Comparison of ENCODE assay signal across 32 mouse cellular contexts in genomic region chr10:101486504-101486903, GRCm38 (mm10).
"Had no signal": no experiment of that assay in that cellular context is flagged by ENCODE, and none has a peak within 500 bp of the region (broad histone marks: within the 10 kb centered on the region; RNA-seq: fewer than 3 reads in every experiment).

No protein-coding gene starts in this region.

- H3K27me3 ChIP-seq: limb, embryonic 12.5 days; limb, embryonic 13.5 days; limb, embryonic 15.5 days; liver, embryonic 12.5 days; liver, embryonic 13.5 days; liver, embryonic 15.5 days; lung, embryonic 15.5 days; megakaryocyte, embryonic 14.5 days; midbrain, embryonic 12.5 days; midbrain, embryonic 13.5 days; midbrain, embryonic 15.5 days; neural tube, embryonic 12.5 days had no signal

- H3K36me3 ChIP-seq: limb, embryonic 10.5 days; limb, embryonic 12.5 days; limb, embryonic 13.5 days; limb, embryonic 15.5 days; liver, embryonic 12.5 days; liver, embryonic 13.5 days; liver, embryonic 15.5 days; lung, embryonic 15.5 days; midbrain, embryonic 10.5 days; midbrain, embryonic 12.5 days; midbrain, embryonic 13.5 days; midbrain, embryonic 15.5 days; neural tube, embryonic 12.5 days had no signal

- H3K9ac ChIP-seq: limb, embryonic 12.5 days; limb, embryonic 13.5 days; limb, embryonic 15.5 days; liver, embryonic 12.5 days; liver, embryonic 13.5 days; liver, embryonic 14.5 days; liver, embryonic 15.5 days; lung, embryonic 14.5 days; lung, embryonic 15.5 days; midbrain, embryonic 12.5 days; midbrain, embryonic 13.5 days; midbrain, embryonic 15.5 days; neural tube, embryonic 12.5 days had no signal

- H3K27ac ChIP-seq: left cerebral cortex, adult 2 months; limb, embryonic 10.5 days; limb, embryonic 12.5 days; limb, embryonic 13.5 days; limb, embryonic 15.5 days; liver, embryonic 12.5 days; liver, embryonic 13.5 days; liver, embryonic 14.5 days; liver, embryonic 15.5 days; lung, embryonic 15.5 days; macrophage; midbrain, embryonic 10.5 days; midbrain, embryonic 12.5 days; midbrain, embryonic 13.5 days; midbrain, embryonic 15.5 days; neural tube, embryonic 12.5 days had no signal

- H3K4me3 ChIP-seq: left cerebral cortex, adult 2 months; limb, embryonic 10.5 days; limb, embryonic 12.5 days; limb, embryonic 13.5 days; limb, embryonic 15.5 days; liver, embryonic 12.5 days; liver, embryonic 13.5 days; liver, embryonic 15.5 days; lung, embryonic 15.5 days; megakaryocyte, embryonic 14.5 days; midbrain, embryonic 10.5 days; midbrain, embryonic 12.5 days; midbrain, embryonic 13.5 days; midbrain, embryonic 15.5 days; myocyte; neural tube, embryonic 12.5 days had no signal

- H3K4me1 ChIP-seq: limb, embryonic 10.5 days; limb, embryonic 12.5 days; limb, embryonic 13.5 days; limb, embryonic 15.5 days; liver, embryonic 12.5 days; liver, embryonic 13.5 days; liver, embryonic 15.5 days; lung, embryonic 15.5 days; megakaryocyte, embryonic 14.5 days; midbrain, embryonic 10.5 days; midbrain, embryonic 12.5 days; midbrain, embryonic 13.5 days; midbrain, embryonic 15.5 days; neural tube, embryonic 12.5 days had no signal

- H3K4me2 ChIP-seq: limb, embryonic 12.5 days; limb, embryonic 13.5 days; limb, embryonic 15.5 days; liver, embryonic 11.5 days; liver, embryonic 12.5 days; liver, embryonic 13.5 days; liver, embryonic 15.5 days; lung, embryonic 14.5 days; lung, embryonic 15.5 days; midbrain, embryonic 11.5 days; midbrain, embryonic 12.5 days; midbrain, embryonic 13.5 days; midbrain, embryonic 15.5 days; neural tube, embryonic 12.5 days had no signal

- H3K9me3 ChIP-seq: limb, embryonic 10.5 days; limb, embryonic 12.5 days; limb, embryonic 13.5 days; limb, embryonic 15.5 days; liver, embryonic 12.5 days; liver, embryonic 13.5 days; liver, embryonic 15.5 days; lung, embryonic 15.5 days; megakaryocyte, embryonic 14.5 days; midbrain, embryonic 10.5 days; midbrain, embryonic 12.5 days; midbrain, embryonic 13.5 days; midbrain, embryonic 15.5 days; neural tube, embryonic 12.5 days had no signal

- DNase-seq: left cerebral cortex, postnatal 4 days; liver; liver, embryonic 13.5 days; lung, adult 18-20 months; lung, adult 2 months; lung, embryonic 14.5 days; lung, postnatal 10 days; lung, postnatal 14 days; lung, postnatal 36 days; lung, postnatal 4 days; midbrain, embryonic 14.5 days had no signal

- ATAC-seq: liver, embryonic 12.5 days; lung, postnatal 0 days; midbrain, embryonic 13.5 days; midbrain, embryonic 15.5 days; midbrain, embryonic 16.5 days had no signal
